Mouse (Mus musculus) T-helper 2 cell (primary cell): ENCODE measurements at regions not wholly inside any gene's neighbourhood (a gene's known extent, or its start where the extent isn't known, plus 50 kb on each side); places are given as distances from the start of the nearest gene placed in this dataset.

ENCODE experiments used
- in situ Hi-C: fragments of 300-600 bp; cut with MboI, MseI; formaldehyde crosslinking; loops from one replicate; pipeline ENCODE4 v1.15.1; 2025; ENCODE audit warnings: high pct_unique_total_duplicates

DNA sequence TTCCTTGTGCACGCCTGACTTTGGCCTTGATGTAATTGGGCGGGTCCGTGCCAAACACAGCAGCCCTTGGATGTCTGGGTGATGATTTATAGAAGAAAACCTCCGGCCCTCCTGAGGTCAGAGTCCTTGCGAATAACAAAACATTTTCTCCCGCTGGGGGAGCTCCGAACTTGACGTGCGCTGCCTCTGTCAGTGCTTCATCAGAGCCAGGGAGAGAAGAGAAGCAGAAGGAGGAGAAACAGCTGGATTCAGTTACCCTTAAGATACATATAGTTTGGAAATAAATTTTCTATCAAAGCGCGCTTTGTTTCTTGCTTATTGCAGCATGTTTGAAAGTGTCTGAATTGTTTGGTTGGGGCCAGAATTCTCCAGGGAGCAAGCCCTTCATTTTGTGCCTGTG lies 225.2 kb upstream of the Myocd start:
- in situ Hi-C loops = no loop called here

DNA sequence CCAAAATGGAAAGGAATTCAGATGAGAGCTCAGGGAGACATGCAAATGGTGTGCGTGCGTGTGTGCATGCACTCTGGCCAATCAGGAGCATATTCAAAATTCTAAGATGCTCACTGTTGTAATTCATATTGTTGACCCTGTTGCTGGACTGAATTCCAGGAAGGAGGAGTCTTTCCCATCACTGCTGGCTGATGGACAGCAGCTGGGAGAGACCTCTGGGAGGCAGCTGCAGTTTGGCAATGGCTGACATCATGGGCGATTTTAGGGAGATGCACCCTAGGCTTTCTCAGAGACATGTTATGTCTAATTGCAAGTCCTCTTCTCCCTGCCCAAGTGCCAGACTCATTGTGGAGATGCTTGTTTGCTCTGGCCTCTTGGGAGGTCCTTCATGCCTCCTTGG lies 220.6 kb upstream of the Myocd start:
- in situ Hi-C loops = no loop called here

DNA sequence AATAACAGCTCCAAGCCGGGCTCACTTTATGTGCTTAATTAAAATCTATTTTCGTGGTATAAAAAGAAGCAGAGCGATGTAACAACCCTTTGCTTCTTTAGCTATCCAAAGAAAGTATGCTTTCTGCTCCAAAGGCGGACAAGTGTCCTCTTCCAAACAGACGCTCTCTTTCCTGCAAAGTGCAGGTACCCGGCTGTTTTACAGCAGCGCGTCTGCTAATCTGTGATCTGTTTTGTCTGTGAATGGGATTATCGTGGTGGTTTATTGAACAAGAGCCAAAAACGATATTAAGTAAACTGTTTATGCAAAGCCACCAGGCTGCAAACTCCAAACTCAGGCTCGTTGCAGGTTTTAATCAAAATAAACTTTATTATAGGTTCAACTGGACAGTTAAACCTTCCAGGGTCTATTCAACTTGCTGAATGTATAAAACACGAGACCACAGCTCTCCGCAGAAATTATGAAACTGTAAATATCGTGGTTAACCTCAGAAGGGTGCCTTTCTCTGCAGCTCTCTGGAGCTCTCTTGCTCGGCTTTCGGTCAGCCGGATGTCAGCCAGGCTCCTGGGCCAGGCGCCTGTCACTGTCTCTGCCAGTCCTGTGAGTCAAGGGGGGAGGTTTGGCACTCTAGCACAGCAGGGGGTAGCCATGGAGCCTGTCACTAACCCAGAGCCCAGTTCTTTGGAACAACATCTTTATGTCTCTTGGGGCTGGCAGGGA lies 206.2 kb upstream of the Myocd start:
- in situ Hi-C loops = no loop called here

GRCm38 (mm10) chr11:65475302-65475701 lies 205.5 kb upstream of the Myocd start:
- in situ Hi-C loops = no loop called here

- in situ Hi-C loops = no loop called here
Observed at GRCm38 (mm10) chr11:65469762-65470741, 200.3 kb upstream of the Myocd start.

DNA sequence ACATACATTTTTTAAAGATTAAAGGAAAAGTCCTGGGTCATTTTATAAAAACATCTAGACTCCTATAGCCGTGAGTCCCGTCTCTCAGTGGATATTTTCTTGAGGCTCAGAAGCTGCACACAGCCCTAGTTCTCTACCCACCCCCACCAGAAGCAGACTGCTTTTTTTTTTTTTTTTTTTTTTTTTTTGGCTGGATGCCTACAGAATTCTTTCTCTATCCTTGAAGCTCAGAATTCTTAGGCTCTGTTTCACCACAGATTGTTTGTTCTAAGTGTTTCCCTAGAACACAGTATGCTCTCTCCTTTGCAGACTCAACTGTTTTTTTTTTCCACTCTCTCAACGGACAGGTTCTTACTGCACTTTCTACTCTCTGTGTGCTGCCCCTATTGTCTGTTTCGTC lies 191.3 kb upstream of the Myocd start:
- in situ Hi-C loops = no loop called here

- in situ Hi-C loops = no loop called here
Observed at GRCm38 (mm10) chr11:65448436-65448835, 178.6 kb upstream of the Myocd start.

GRCm38 (mm10) chr11:65443466-65444024 lies 173.8 kb upstream of the Myocd start:
- in situ Hi-C loops = no loop called here

DNA sequence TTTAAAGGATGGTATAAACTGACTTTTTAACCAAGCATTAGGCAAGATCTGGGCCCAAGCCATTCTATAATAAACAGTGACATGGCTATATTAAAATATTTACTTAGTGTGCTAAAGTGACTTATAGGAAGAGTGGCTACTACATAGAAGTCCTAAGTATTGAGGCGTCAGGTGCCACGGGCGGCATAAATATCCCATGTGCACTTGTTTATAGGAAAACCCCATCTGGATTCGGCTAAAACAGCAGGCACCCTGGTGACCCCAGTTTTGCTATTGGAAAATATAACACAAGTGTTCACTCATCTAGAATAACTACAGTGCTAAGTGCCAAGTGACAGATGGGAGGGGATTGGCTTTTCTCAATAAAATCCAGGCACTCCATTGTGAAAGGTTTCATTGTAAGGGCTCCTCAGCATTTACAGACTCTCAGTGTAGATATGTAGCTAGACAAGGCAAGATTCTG lies 165.9 kb upstream of the Myocd start:
- in situ Hi-C loops = no loop called here

- in situ Hi-C loops = no loop called here
Observed at GRCm38 (mm10) chr11:65421889-65422288, 152.1 kb upstream of the Myocd start.

DNA sequence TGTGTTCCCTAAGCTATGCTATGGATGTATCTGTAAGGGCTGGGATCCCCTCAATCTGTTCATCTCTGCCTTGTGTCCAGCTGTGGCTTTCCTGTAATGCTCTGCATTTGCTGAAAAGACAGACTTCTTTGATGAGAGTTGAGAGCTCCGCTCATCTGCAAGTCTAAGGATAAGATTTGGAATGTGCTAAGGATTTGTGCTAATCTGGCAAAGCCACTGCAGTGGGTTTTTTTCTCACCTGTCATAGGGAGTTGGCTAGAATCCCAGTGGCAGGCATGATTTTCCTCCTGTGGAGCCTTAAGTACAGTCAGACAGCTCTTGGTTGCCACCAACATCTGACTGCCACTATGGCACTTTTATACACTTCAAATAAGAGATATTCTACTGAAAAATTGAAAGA lies 138.8 kb upstream of the Myocd start:
- in situ Hi-C loops = no loop called here

DNA sequence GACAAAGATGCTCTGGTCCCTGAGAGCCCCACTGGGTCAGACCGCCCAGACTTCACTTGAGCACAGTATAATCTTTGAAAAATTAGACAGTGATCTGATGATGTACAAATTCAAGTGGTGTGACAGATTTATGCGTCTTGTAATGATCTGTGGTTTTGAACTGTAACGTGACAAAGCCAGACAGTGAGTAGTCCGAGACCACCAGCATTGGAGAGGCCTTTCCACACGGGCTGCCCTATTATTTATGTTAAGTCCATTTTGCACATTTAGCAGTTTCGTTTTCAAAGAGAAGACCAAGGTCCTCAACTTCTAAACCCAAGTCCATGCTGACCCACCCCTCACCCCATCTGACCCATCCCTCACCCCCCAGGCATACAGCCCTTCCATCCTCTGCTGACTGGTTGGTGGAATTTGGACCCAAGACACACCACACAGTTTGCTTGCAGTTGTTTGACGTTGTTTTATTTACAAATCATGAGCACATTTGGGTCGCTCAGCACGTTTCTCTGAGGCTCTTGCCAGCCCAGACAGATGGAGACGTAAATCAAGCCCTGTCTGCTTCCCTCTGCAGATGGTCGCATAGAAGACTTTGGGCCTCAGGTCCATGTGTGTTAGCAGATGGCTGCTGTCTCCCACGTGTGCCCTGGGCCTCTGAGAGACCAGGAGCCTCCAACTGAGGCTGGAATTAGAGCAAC lies 132.8 kb upstream of the Myocd start:
- in situ Hi-C loops = no loop called here

DNA sequence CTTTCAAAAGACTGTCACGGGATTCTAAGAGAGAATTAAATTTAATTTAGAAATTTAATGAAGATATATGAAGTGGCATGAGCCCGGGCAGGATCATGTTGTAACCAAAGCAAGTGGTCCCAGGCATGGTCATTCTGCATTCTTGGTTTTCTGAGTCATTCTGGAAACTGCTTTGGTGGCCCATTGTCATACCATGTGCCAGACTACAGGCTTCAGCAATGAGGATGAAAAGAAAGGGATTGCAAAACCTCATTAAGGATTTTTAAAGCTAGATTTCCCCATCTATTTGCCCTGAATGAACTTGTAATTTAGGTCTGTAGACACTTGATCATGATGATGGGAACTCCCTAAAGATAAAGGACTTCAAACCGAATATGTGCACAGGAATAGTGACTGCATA lies 119.4 kb upstream of the Myocd start:
- in situ Hi-C loops = no loop called here

- in situ Hi-C loops = no loop called here
Observed at GRCm38 (mm10) chr11:65386291-65387061, 116.7 kb upstream of the Myocd start.

DNA sequence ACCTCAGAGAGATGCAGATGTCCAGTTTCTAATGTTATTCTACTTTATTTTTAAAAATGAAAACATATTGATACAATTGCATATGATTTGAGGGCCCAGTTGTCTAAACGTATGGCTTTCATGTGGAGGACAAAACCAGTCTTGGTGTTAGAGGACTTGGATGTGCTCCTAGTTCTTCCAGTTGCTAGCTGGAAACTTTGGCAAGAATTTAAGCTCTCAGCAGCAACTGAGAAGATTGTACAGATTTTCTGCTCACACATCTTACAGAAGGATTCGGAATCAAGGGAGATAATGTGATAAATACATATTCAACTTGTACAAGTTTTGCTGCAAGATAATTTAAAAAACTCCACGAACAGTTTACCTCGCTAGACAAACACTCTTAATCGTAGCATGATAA lies 105.6 kb upstream of the Myocd start:
- in situ Hi-C loops = no loop called here

- in situ Hi-C loops = no loop called here
Observed at GRCm38 (mm10) chr11:65373136-65373535, 103.3 kb upstream of the Myocd start.

DNA sequence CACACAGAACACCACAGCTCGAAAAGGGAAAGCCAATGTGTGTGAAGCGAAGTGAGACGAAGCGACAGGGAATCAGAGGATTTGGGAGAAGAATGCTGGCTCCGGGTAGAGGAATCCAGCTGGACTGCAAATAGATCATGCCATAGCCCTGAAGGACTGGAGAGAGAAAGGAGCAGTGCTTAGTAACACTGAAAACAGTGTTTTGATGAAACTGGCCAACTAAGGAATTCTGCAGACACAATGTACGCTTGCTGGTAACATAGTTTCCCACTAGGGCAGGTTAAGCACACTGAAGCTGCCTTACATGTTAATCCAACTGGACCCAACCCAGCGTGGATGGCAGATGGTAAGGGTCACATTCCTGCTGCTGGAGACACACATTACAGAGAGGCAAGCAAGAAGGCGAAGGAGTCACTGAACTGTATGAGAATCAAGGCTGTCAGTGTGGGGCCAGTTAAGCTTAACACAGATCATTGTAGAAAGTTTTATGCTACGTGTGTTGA lies 102.6 kb upstream of the Myocd start:
- in situ Hi-C loops = no loop called here

- in situ Hi-C loops = no loop called here
Observed at GRCm38 (mm10) chr11:65367825-65368224, 98.0 kb upstream of the Myocd start.

DNA sequence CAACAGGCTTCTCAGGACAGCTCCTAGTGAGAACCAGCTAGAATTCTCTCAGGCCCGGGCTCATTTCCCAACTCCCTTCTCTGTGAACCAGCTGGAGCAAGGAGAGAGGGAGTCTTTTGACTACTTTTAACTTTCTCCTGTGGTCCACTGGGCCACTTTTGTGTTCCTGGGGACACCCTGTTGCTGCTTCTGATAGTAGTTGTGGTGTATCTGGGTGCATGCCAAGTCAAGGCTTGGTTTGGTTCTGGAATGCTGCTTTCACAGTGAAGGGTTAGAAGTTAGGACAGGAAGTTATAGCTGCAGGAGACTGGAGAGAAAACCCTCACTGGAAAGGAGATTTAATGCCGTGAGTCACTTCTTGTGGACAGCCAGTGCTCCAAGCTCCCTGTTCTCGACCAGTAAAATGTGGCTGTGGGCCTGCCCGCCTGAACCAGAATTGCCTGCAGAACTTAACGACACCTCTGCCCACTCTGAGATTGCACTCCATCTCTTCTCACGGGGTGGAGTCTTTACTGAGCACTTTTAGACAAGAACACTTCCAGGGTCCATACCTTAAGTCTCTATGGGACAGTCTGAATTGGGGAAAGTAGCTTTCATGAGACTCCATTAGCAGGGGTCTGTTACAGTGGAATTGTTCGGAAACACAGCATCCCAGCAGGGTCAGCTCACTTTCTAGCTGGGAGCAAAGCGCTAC lies 97.0 kb upstream of the Myocd start:
- in situ Hi-C loops = no loop called here
